Mouse (Mus musculus): ENCODE measurements around the gene M1ap.

Gene M1ap

GRCm38 (mm10) chr6:83038496-83039012 is 91.9 kb downstream of the M1ap start:
- DNase-seq: peak; percentile 98

- DNase-seq: no peak
Measured at GRCm38 (mm10) chr6:83040601-83041000, 93.9 kb downstream of the M1ap start.

GRCm38 (mm10) chr6:83043561-83043960 is 96.9 kb downstream of the M1ap start:
- no peak for DNase-seq

DNA sequence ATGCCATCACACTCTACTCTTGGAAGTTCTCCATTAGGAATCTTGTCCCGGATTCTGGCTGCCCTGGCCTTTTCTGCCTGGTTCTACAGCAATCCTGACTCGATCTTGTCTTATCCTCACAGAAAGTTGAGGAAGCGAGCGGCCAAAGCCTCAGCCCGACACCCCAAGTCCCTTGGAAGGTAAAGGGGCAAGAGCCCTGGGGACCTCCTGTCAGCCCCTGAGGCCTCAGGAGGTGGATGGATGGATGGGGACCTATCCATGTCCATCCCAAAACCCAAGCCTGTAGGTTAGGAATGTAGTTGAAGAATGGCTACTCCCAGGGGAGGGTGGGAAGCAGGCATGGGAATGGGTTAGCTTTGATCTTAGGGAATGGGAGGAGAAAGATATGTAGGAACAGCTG is 97.3 kb downstream of the M1ap start:
- no peak for DNase-seq

DNA sequence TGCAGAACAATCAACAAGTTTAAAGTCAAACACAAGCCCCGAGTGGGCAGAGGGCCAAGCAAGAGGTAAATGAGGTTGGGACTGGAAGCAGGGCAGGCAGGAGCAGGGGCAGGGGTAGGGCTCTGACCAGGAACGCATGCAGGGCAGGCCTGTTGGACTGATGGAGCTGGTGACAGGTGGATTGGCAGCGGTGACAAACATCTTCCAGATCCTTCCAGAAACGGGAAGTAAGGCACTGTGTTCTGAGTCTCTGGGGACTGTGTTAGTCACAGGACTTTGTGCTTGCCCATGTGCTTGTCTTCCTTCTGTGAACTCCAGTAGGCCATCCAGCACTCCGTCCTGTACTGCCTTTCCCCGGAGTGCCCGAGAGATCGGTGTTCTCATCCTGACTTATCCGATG is 98.0 kb downstream of the M1ap start:
- no peak for DNase-seq

- no peak for DNase-seq
Measured at GRCm38 (mm10) chr6:83049367-83049766, 102.7 kb downstream of the M1ap start.

- DNase-seq: no peak
Measured at GRCm38 (mm10) chr6:83053136-83053960, 106.6 kb downstream of the M1ap start.

DNA sequence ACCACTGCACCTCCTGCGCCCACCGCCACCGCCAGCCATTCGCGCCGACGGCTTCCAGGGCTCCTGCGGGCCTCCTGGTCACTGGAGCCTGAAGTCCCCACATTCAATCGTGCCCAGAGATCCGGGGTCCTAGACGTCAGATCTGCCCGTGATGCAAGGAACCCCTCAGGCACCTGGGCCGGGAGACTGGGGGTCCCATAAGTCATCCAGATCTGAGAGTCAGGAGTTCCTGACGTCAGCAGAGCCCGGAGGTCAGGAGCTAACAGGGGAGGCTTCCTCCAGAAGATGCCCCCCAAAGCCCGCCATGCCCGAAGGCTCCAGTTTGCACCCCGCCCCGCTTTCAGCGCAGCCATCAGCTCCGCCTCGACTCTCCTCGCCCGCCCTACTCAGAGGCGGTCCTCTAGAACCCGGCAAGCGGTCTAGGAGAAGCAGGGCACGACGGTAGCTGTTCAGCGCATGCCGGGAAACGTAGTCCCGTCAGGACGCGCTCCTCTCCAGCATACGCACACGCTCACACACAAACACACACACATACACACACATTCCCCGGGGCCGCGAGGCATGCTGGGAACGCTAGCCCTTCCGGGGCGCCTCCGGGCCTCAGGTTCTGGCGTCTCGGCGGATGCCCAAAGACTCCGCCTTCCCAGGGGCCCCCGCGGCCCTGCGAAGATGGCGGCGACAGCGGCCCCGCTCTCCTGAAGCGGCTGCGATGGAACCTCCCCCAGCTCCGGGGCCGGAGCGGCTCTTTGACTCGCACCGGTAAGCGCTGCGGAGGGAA is 107.6 kb downstream of the M1ap start, which contains the start of gene Aup1:
TSS of gene Aup1 (plus strand) at position 448 of the 778 bp plus-strand sequence.
- DNase-seq: peak; percentile 98

- peak; percentile 51 for DNase-seq
Measured at GRCm38 (mm10) chr6:83054871-83055431, 108.2 kb downstream of the M1ap start, which contains the start of gene Htra2. TSS of gene Htra2 (minus strand) at chr6:83055273.

GRCm38 (mm10) chr6:83057790-83058189 is 111.1 kb downstream of the M1ap start, which contains the start of gene Dqx1:
TSS of gene Dqx1 (plus strand) at chr6:83057844.
- DNase-seq: peak; percentile 92

DNA sequence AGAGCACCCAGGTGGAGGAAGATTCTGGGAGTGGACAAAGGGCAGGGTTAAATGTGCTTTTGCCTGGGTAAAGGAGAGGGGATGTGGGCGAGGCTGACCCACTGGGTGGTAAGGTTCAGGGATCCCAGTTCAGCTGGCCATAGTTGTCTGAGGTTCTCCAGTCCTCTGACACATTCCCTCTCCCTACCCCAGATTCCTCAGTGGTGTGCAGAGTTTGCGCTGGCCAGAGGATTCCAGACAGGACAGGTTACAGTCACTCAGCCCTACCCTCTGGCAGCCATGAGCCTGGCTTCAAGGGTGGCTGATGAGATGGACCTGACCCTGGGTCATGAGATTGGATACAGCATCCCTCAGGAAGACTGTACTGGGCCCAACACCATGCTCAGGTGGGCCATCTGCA is 112.0 kb downstream of the M1ap start:
- DNase-seq: no peak

DNA sequence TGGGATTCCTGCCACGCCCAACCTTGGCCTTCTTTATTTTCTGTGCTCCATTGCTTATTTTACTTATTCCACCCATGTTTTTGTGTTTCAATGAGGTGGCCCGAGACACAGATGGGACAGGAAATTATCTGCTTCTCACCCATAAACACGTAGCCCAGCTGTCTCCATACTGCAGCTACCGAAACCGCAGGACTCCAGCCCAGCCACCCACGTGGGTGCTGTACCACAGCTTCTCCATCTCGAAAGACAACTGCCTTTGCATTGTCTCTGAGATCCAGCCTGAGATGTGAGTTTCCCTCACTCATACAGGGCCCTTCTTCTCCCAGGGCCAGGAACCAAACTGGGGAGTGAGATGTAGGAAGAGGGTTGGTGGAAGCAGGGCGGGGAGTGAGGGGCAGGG is 119.3 kb downstream of the M1ap start:
- no peak for DNase-seq

- no peak for DNase-seq
Measured at GRCm38 (mm10) chr6:83066441-83066840, 119.7 kb downstream of the M1ap start.

- DNase-seq: no peak
Measured at GRCm38 (mm10) chr6:83068221-83068620, 121.5 kb downstream of the M1ap start.

GRCm38 (mm10) chr6:83068706-83069487 is 122.2 kb downstream of the M1ap start:
- DNase-seq: no peak

GRCm38 (mm10) chr6:83069488-83070246 is 123.0 kb downstream of the M1ap start:
- no peak for DNase-seq

DNA sequence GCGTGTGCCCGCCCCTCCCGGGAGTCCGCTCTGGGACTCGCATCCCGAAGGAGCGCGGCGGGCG is 123.4 kb downstream of the M1ap start, which contains the start of gene Tlx2:
TSS of gene Tlx2 (minus strand) at position 47 of the 64 bp plus-strand sequence.
- no peak for DNase-seq

GRCm38 (mm10) chr6:83070311-83071219 is 123.9 kb downstream of the M1ap start:
- no peak for DNase-seq

DNA sequence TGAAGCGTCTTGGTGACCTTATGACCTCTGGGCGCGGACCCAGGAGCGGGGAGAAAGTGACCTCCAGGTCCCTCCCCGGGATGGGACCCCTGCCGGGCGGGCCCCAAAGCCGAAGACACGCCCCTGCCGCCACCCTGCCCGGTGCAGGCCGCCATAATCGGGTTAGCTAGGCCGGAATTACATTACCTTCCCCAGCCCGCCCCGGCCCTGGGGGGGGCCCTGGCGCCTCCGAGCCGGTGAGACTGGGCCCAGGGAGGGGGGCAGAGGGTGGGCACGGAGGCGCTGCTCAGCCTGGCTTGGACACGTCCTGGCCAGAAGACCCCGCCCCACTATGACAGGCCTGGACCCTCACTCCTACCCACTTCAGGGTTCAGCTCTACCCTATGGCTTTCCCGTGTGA is 124.5 kb downstream of the M1ap start:
- no peak for DNase-seq

DNA sequence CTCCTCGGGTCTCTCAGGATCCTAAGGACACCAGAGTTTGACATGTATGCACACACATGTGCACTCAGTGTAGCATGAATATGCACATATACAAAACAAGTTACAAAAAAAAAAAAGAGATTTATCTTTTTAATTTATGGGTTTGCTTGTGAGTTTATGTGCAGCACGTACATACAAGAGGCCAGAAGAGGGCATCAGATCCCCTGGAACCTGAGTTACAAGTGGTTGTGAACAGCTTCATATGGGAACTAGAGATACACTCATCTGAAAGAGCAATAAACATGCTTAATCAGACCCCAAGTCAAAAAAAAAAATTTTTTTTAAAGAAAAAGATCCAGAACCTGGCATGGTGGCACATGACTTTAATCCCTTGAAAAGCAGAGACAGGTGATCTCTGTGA is 128.3 kb downstream of the M1ap start:
- DNase-seq: peak; percentile 38
